Mouse (Mus musculus) CH12.LX (cell line): Measurements from ENCODE around the gene Gm13539. TPM values are rescaled to one million over a fixed set of nuclear protein-coding genes. Genes with fewer than 3 reads are reported as not detected.

Source experiments
- DNase-seq: peaks from one replicate; pipeline ENCODE4 v3.0.0-alpha.2; 2013; ENCODE audit errors: extremely low read depth
- H3K27ac ChIP-seq: 2 replicates; pipeline ENCODE4 v1.5.1; 2012; ENCODE audit warnings: low read depth, mild to moderate bottlenecking, control low read depth, moderate library complexity; ENCODE audit not compliant: insufficient read depth
- H3K27me3 ChIP-seq: replicated peaks from 2 replicates; pipeline ENCODE3; 2012; ENCODE audit warnings: inconsistent platforms
- H3K36me3 ChIP-seq, 2 experiments: replicated peaks in 1 of 2; 2 replicates each; pipeline versions ENCODE3 to v1.6.1; 2012; ENCODE audit warnings: inconsistent platforms in 1 of 2, low read length in 1 of 2, mild to moderate bottlenecking in 1 of 2, mixed read lengths in 1 of 2, moderate library complexity in 1 of 2; ENCODE audit not compliant: control insufficient read depth in 1 of 2, insufficient read depth in 1 of 2
- H3K4me1 ChIP-seq, 2 experiments: 2 replicates each; pipeline ENCODE4 v1.6.1; 2012; ENCODE audit warnings: inconsistent platforms in 1 of 2, moderate library complexity in 1 of 2; ENCODE audit not compliant: insufficient read depth in 2 of 2, control insufficient read depth in 1 of 2
- H3K4me2 ChIP-seq: 2 replicates; pipeline ENCODE4 v1.6.1; 2012; ENCODE audit warnings: low read depth, mild to moderate bottlenecking, control low read depth; ENCODE audit not compliant: poor library complexity, insufficient read depth, severe bottlenecking
- H3K4me3 ChIP-seq, 3 experiments: fragments of 150-350 bp in 1 of 3; sonication (generic) in 1 of 3; replicated peaks in 1 of 3; 2 replicates each; pipeline versions ENCODE3 to v1.5.1; 2011 to 2012; ENCODE audit warnings: low read depth in 2 of 3, low read length in 2 of 3, mild to moderate bottlenecking in 2 of 3, moderate library complexity in 2 of 3, control low read depth in 1 of 3, improper control_type of control experiment in 1 of 3, inconsistent platforms in 1 of 3, mixed read lengths in 1 of 3; ENCODE audit not compliant: poor library complexity in 1 of 3
- H3K79me2 ChIP-seq: replicated peaks from 2 replicates; pipeline ENCODE4 v1.6.1; 2012; ENCODE audit warnings: mild to moderate bottlenecking, moderate library complexity; ENCODE audit not compliant: control insufficient read depth, poor library complexity, insufficient read depth, severe bottlenecking; ENCODE audit errors: extremely low read depth
- H3K9ac ChIP-seq: 2 replicates; pipeline ENCODE4 v1.6.1; 2012; ENCODE audit warnings: low read depth, mild to moderate bottlenecking, control low read depth, moderate library complexity; ENCODE audit not compliant: insufficient read depth
- H3K9me3 ChIP-seq: replicated peaks from 2 replicates; pipeline ENCODE3; 2012; ENCODE audit warnings: low read length, inconsistent platforms, mixed read lengths
- BHLHE40 ChIP-seq: IDR thresholded peaks from 2 replicates; pipeline ENCODE4 v1.6.1; 2011; ENCODE audit warnings: mild to moderate bottlenecking, low read depth, low read length, improper control_type of control experiment
- CHD2 ChIP-seq: IDR thresholded peaks from 2 replicates; pipeline ENCODE4 v1.6.1; 2011; ENCODE audit warnings: low read length, improper control_type of control experiment
- CTCF ChIP-seq, 2 experiments: IDR thresholded peaks in 1 of 2; conservative IDR thresholded peaks in 1 of 2; 2 replicates each; pipeline ENCODE4 v1.5.1; 2011 to 2012; ENCODE audit warnings: low read depth in 2 of 2, low read length in 2 of 2, improper control_type of control experiment in 1 of 2, inconsistent platforms in 1 of 2, mild to moderate bottlenecking in 1 of 2, moderate library complexity in 1 of 2
- E2F4 ChIP-seq: IDR thresholded peaks from 2 replicates; pipeline ENCODE4 v1.6.1; 2011; ENCODE audit warnings: low read depth, low read length, improper control_type of control experiment; ENCODE audit not compliant: insufficient replicate concordance
- EP300 ChIP-seq: IDR thresholded peaks from 2 replicates; pipeline ENCODE4 v1.6.1; 2011; ENCODE audit warnings: low read length, improper control_type of control experiment
- GABPA ChIP-seq: IDR thresholded peaks from 2 replicates; pipeline ENCODE4 v1.6.1; 2012; ENCODE audit warnings: low read depth, low read length, improper control_type of control experiment, inconsistent platforms; ENCODE audit not compliant: insufficient replicate concordance
- HCFC1 ChIP-seq: IDR thresholded peaks from 2 replicates; pipeline ENCODE4 v1.6.1; 2012; ENCODE audit warnings: low read depth, mild to moderate bottlenecking, inconsistent platforms, low read length, improper control_type of control experiment
- JUN ChIP-seq: IDR thresholded peaks from 2 replicates; pipeline ENCODE4 v1.6.1; 2011; ENCODE audit warnings: low read depth, mild to moderate bottlenecking, low read length, improper control_type of control experiment, moderate library complexity; ENCODE audit not compliant: insufficient read depth
- JUND ChIP-seq: conservative IDR thresholded peaks from 2 replicates; pipeline ENCODE4 v1.6.1; 2011; ENCODE audit warnings: low read depth, low read length, improper control_type of control experiment
- KAT2A ChIP-seq: IDR thresholded peaks from 2 replicates; pipeline ENCODE4 v1.6.1; 2012; ENCODE audit warnings: low read length, improper control_type of control experiment, inconsistent platforms; ENCODE audit not compliant: insufficient replicate concordance
- MAFK ChIP-seq: IDR thresholded peaks from 2 replicates; pipeline ENCODE4 v1.6.1; 2011; ENCODE audit warnings: low read length, improper control_type of control experiment; ENCODE audit not compliant: insufficient replicate concordance
- MAZ ChIP-seq: IDR thresholded peaks from 2 replicates; pipeline ENCODE4 v1.6.1; 2012; ENCODE audit warnings: low read depth, mild to moderate bottlenecking, inconsistent platforms, low read length, improper control_type of control experiment, moderate library complexity
- MEF2A ChIP-seq: IDR thresholded peaks from 2 replicates; pipeline ENCODE4 v1.6.1; 2014; ENCODE audit warnings: low read depth, mild to moderate bottlenecking, inconsistent platforms, low read length, improper control_type of control experiment, borderline replicate concordance
- MXI1 ChIP-seq: IDR thresholded peaks from 2 replicates; pipeline ENCODE4 v1.6.1; 2011; ENCODE audit warnings: mild to moderate bottlenecking, low read depth, low read length, improper control_type of control experiment
- MYC ChIP-seq: IDR thresholded peaks from 2 replicates; pipeline ENCODE4 v1.6.1; 2011; ENCODE audit warnings: low read depth, mild to moderate bottlenecking, improper control_type of control experiment, low read length
- NELFE ChIP-seq: IDR thresholded peaks from 2 replicates; pipeline ENCODE4 v1.6.1; 2011; ENCODE audit warnings: low read depth, low read length, improper control_type of control experiment
- NRF1 ChIP-seq: IDR thresholded peaks from 2 replicates; pipeline ENCODE4 v1.6.1; 2014; ENCODE audit warnings: low read depth, mild to moderate bottlenecking, inconsistent platforms, low read length, improper control_type of control experiment, moderate library complexity
- PAX5 ChIP-seq: IDR thresholded peaks from 2 replicates; pipeline ENCODE4 v1.6.1; 2012; ENCODE audit warnings: low read length, inconsistent platforms, mixed read lengths
- POLR2AphosphoS2 ChIP-seq: IDR thresholded peaks from 2 replicates; pipeline ENCODE4 v1.6.1; 2011; ENCODE audit warnings: low read depth, low read length, improper control_type of control experiment
- RAD21 ChIP-seq: IDR thresholded peaks from 2 replicates; pipeline ENCODE4 v1.6.1; 2011; ENCODE audit warnings: low read depth, mild to moderate bottlenecking, low read length, improper control_type of control experiment, moderate library complexity
- SIN3A ChIP-seq: IDR thresholded peaks from 2 replicates; pipeline ENCODE4 v1.6.1; 2012; ENCODE audit warnings: low read length, improper control_type of control experiment, inconsistent platforms
- SMC3 ChIP-seq: IDR thresholded peaks from 2 replicates; pipeline ENCODE4 v1.6.1; 2011; ENCODE audit warnings: low read depth, low read length, improper control_type of control experiment
- TCF12 ChIP-seq: IDR thresholded peaks from 2 replicates; pipeline ENCODE4 v1.6.1; 2014; ENCODE audit warnings: low read depth, mild to moderate bottlenecking, inconsistent platforms, low read length, improper control_type of control experiment
- USF1 ChIP-seq: IDR thresholded peaks from 2 replicates; pipeline ENCODE4 v1.6.1; 2014; ENCODE audit warnings: low read depth, mild to moderate bottlenecking, inconsistent platforms, low read length, improper control_type of control experiment
- USF2 ChIP-seq: conservative IDR thresholded peaks from 2 replicates; pipeline ENCODE4 v1.6.1; 2011; ENCODE audit warnings: low read depth, low read length, improper control_type of control experiment
- ZNF384 ChIP-seq: IDR thresholded peaks from 2 replicates; pipeline ENCODE4 v1.6.1; 2012; ENCODE audit warnings: low read depth, low read length, improper control_type of control experiment, inconsistent platforms
- dilution Hi-C: fragments of 300-500 bp; cut with MboI; formaldehyde crosslinking; loops from 2 replicates; pipeline ENCODE4 v1.14.3; 2020; ENCODE audit warnings: low sequenced_read_pairs; ENCODE audit not compliant: extremely low pct_unique_long_range_greater_than_20kb, extremely low pct_ligation_motif_present
- in situ Hi-C: fragments of 300-500 bp; cut with MboI; formaldehyde crosslinking; loops from 3 replicates; pipeline ENCODE4 v1.14.3; 2019; ENCODE audit warnings: low sequenced_read_pairs, low pct_ligation_motif_present, low pct_unique_long_range_greater_than_20kb, mixed read lengths
- polyA plus RNA-seq: library from polyadenylated mRNA; unstranded; fragments of >175 nt; gene quantifications from 2 replicates; pipeline ENCODE4 v1.2.1, GENCODE M21; 2012; ENCODE audit warnings: low read depth; ENCODE audit not compliant: insufficient read length
- total RNA-seq, 2 experiments: library from RNA; depleted of rRNA; stranded (reverse); fragments of 300-350 nt in 1 of 2; fragments of >200 nt in 1 of 2; gene quantifications; 2 replicates each; pipeline ENCODE4 v1.2.3; 2012 to 2014

The Gm13539 gene
- total and polyA plus RNA-seq, 3 experiments: not detected

- Histone ChIP-seq H3K9me3 (no peaks in the 10 kb centered on the region), H3K9ac (no peak overlapping the region), H3K4me2 (no peak overlapping the region), H3K36me3 (no peaks in the 10 kb centered on the region), H3K27ac (no peak overlapping the region), H3K4me1 (no peaks in the 10 kb centered on the region), H3K79me2 (no peaks in the 10 kb centered on the region), H3K4me3 (no peak overlapping the region), H3K27me3 (peaks cover 53% of the 10 kb centered on the region)
- dilution Hi-C loops: no loop called here
- no peak for TF ChIP-seq POLR2AphosphoS2
- no peak for TF ChIP-seq PAX5
- TF ChIP-seq USF1: no peak
- no peak for TF ChIP-seq KAT2A
- no peak for TF ChIP-seq MAFK
- no peak for TF ChIP-seq E2F4
- TF ChIP-seq MXI1: no peak
- no peak for TF ChIP-seq JUN
- TF ChIP-seq TCF12: no peak
- no peak for DNase-seq
- in situ Hi-C loops: loop anchor here (10.0 kb wide), 1 partner anchor 194 kb away; the partner anchor contains the start of gene Ubac1
These were observed 48.7 kb downstream of the Gm13539 start for GRCm38 (mm10) chr2:25830786-25831185.

DNA sequence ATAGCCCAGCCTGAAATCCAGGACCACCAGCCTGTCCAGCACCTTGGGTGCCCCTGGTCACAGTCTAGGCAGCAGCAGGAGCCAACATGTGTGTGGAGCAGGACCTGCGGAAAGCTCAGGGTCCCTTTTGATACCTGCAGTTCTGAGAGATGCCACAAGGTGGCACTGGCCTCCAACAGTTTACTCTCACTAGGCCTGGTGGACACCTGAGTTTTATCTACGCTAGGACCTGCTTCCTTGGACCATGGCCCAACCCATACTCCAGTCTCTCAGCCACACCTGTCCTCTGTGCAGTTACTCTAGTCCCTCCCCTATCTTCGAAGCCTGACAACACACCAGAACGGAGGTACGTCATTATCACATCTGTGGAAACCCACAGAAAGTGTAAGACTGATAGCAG is 54.2 kb downstream of the Gm13539 start:
- Histone ChIP-seq H3K36me3 (no peaks in the 10 kb centered on the region), H3K4me1 (peaks cover 3 to 7% of the 10 kb centered on the region in 2 experiments; a peak in 2 of 4 replicates), H3K4me3 (no peak overlapping the region), H3K9ac (no peak overlapping the region), H3K4me2 (no peak overlapping the region), H3K27me3 (peaks cover 37% of the 10 kb centered on the region), H3K9me3 (no peaks in the 10 kb centered on the region), H3K79me2 (no peaks in the 10 kb centered on the region), H3K27ac (no peak overlapping the region)
- in situ Hi-C loops: loop anchor here (5.0 to 10.0 kb wide), 2 partner anchors 71 to 189 kb away; partner anchors contain the start of gene Ubac1
- dilution Hi-C loops: no loop called here
- TF ChIP-seq MXI1 (no peak), EP300 (no peak), JUND (no peak), SMC3 (peak; percentile 77), CHD2 (no peak), MYC (no peak), USF2 (no peak), E2F4 (no peak), SIN3A (no peak), GABPA (no peak), USF1 (no peak), MAZ (no peak), NRF1 (peak; percentile 12; the same call in 1 of the 2 replicates), CTCF (conservative IDR thresholded peaks at IDR 0.05 in 1 of 2, IDR thresholded peaks at IDR 0.05 in 1 of 2; ENCODE audit: low read depth in 2 of 2, low read length in 2 of 2) (peak; percentile 84 to 92), HCFC1 (no peak), NELFE (peak; percentile 19; the same call in 1 of the 2 replicates), KAT2A (no peak), ZNF384 (no peak), RAD21 (peak; percentile 89), MEF2A (no peak), BHLHE40 (no peak)
- peak; percentile 70 for DNase-seq
